Mouse (Mus musculus): Measurements from ENCODE around the gene Cmklr1. TPM values are rescaled to one million over a fixed set of nuclear protein-coding genes. Genes with fewer than 3 reads are reported as not detected.

The Cmklr1 gene
- not detected for polyA plus RNA-seq (2017; shearing (Covaris generic))

DNA sequence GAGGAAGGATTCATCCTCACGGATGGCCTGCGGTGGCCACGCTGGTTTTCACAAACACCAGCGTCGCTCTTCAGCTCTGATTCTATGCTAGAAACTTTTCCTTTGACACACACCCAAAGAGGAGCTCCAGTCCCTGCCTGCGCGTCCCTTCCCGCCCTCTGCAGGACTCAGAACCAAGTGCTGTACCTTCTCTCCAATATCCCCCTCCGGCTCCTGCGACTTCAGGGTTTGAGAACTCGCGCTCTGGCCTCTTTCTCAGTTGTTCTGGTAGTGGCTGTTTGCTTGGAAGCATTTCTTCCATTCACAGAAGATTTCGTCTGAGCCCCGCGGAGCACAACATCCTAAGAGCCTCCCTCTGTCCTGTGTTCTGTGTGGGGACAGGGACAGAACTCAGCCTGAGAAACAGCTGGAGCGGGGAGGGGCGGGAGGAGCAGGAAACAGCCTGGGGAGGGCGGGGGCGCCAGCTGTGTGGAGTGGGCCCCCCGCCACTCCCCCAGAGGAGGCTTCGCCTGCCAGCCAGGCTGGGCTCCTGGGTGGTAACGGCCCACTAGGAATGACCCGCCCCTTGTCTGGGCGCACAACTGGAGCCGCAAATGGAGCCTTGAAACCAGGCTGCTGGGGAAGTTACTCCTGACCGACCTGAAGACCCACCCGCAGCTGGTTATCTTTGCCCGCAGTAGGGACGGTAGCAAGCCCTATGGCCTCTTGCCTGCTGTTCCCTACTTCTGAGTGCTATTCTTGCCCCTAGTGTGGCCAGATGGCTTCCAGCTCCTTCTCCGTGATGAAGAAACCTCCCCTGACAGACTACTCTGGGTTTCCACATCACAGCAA, at the start of gene Cmklr1:
TSS of gene Cmklr1 (minus strand) at position 392 of the 831 bp plus-strand sequence.

Other genes starting within 250 kb of the Cmklr1 start
- gene Wscd2, start 160.1 kb downstream of the Cmklr1 start, polyA plus RNA-seq (2017; shearing (Covaris generic)): 1.6 TPM
- not detected for gene 1700069L16Rik, start 74.3 kb upstream of the Cmklr1 start, polyA plus RNA-seq (2017; shearing (Covaris generic))
- gene Ficd, start 85.4 kb upstream of the Cmklr1 start, polyA plus RNA-seq (2017; shearing (Covaris generic)): 7.1 TPM
- 35.2 TPM for gene Sart3, start 122.1 kb upstream of the Cmklr1 start, polyA plus RNA-seq (2017; shearing (Covaris generic))
- gene Iscu, start 122.3 kb upstream of the Cmklr1 start, polyA plus RNA-seq (2017; shearing (Covaris generic)): 16.8 TPM
- not detected for gene Tmem119, start 150.1 kb upstream of the Cmklr1 start, polyA plus RNA-seq (2017; shearing (Covaris generic))
- gene Selplg, start 182.2 kb upstream of the Cmklr1 start, polyA plus RNA-seq (2017; shearing (Covaris generic)): 975 TPM

All from CD4-positive, CD25-positive, alpha-beta regulatory T cell, adult 9 weeks (primary cell).